Mouse (Mus musculus) erythroblast, embryonic 14.5 days (primary cell): ENCODE results near the gene Nell1.

Experiments
- GATA1 ChIP-seq: IDR thresholded peaks from 2 replicates; pipeline ENCODE4 v1.6.1; 2012; ENCODE audit warnings: low read length, inconsistent platforms, mixed read lengths
- TAL1 ChIP-seq: IDR thresholded peaks from 3 replicates; pipeline ENCODE4 v1.6.1; 2012; ENCODE audit warnings: low read length, inconsistent platforms, mixed read lengths

GRCm38 (mm10) chr7:50193955-50194354 lies 219.3 kb downstream of the Nell1 start:
- TF ChIP-seq GATA1 (no peak), TAL1 (no peak)
